Mouse (Mus musculus): Measurements from ENCODE around the gene Cmtm1.
"Not testable (repeated sequence)": the region's sequence is repeated elsewhere in the genome, so short reads cannot be mapped to it uniquely, and the experiment has no call there.

Cmtm1 gene

GRCm38 (mm10) chr8:104321930-104322329 lies 12.0 kb upstream of the Cmtm1 start, which contains the start of gene Cmtm2b:
Cmtm2b (plus strand) TSS chr8:104322230.
- intact Hi-C loops (cut with DNase I), result not testable (repeated sequence)

- intact Hi-C loops (cut with DNase I), result not testable (repeated sequence)
Observed at GRCm38 (mm10) chr8:104321267-104321666, 11.3 kb upstream of the Cmtm1 start, which contains the start of gene Gm11020. Gm11020 (plus strand) TSS chr8:104321567.

- intact Hi-C loops (cut with DNase I), result no loop called here
Observed at GRCm38 (mm10) chr8:104313311-104313710, 3.4 kb upstream of the Cmtm1 start.

GRCm38 (mm10) chr8:104312023-104312422 lies 2.1 kb upstream of the Cmtm1 start:
- intact Hi-C loops (cut with DNase I), result not testable (repeated sequence)

- intact Hi-C loops (cut with DNase I), result not testable (repeated sequence)
Observed at GRCm38 (mm10) chr8:104308341-104308740, 1.6 kb downstream of the Cmtm1 start.

- intact Hi-C loops (cut with DNase I), result no loop called here
Observed at GRCm38 (mm10) chr8:104304962-104305361, 5.0 kb downstream of the Cmtm1 start.

GRCm38 (mm10) chr8:104302536-104302935 lies 7.4 kb downstream of the Cmtm1 start:
- intact Hi-C loops (cut with DNase I), result not testable (repeated sequence)

GRCm38 (mm10) chr8:104301577-104301976 lies 8.4 kb downstream of the Cmtm1 start:
- intact Hi-C loops (cut with DNase I), result not testable (repeated sequence)

- intact Hi-C loops (cut with DNase I), result no loop called here
Observed at GRCm38 (mm10) chr8:104294396-104294795, 15.5 kb downstream of the Cmtm1 start.

- intact Hi-C loops (cut with DNase I), result not testable (repeated sequence)
Observed at GRCm38 (mm10) chr8:104293081-104293480, 16.9 kb downstream of the Cmtm1 start, which contains the start of gene Cmtm2a. Cmtm2a (minus strand) TSS chr8:104293181.

GRCm38 (mm10) chr8:104268937-104269440 lies 41.0 kb downstream of the Cmtm1 start:
- intact Hi-C loops (cut with DNase I), result no loop called here

- intact Hi-C loops (cut with DNase I), result no loop called here
Observed at GRCm38 (mm10) chr8:104268368-104268767, 41.6 kb downstream of the Cmtm1 start.

- intact Hi-C loops (cut with DNase I), result not testable (repeated sequence)
Observed at GRCm38 (mm10) chr8:104264271-104264935, 45.5 kb downstream of the Cmtm1 start.

- intact Hi-C loops (cut with DNase I), result not testable (repeated sequence)
Observed at GRCm38 (mm10) chr8:104261802-104262201, 48.1 kb downstream of the Cmtm1 start.

GRCm38 (mm10) chr8:104253016-104253415 lies 56.9 kb downstream of the Cmtm1 start:
- intact Hi-C loops (cut with DNase I), result loop anchor here (5.0 to 10.0 kb wide), 2 partner anchors 89 to 182 kb away; no protein-coding TSS in a partner anchor

- intact Hi-C loops (cut with DNase I), result loop anchor here (5.0 to 10.0 kb wide), 2 partner anchors 91 to 183 kb away; no protein-coding TSS in a partner anchor
Observed at GRCm38 (mm10) chr8:104251461-104251860, 58.5 kb downstream of the Cmtm1 start.

- intact Hi-C loops (cut with DNase I), result loop anchor here (5.0 to 10.0 kb wide), 2 partner anchors 92 to 184 kb away; no protein-coding TSS in a partner anchor
Observed at GRCm38 (mm10) chr8:104250439-104251367, 59.2 kb downstream of the Cmtm1 start, which contains the start of gene Cklf. Cklf (plus strand) TSS chr8:104250861.

GRCm38 (mm10) chr8:104249442-104249996 lies 60.4 kb downstream of the Cmtm1 start:
- intact Hi-C loops (cut with DNase I), result no loop called here

- intact Hi-C loops (cut with DNase I), result no loop called here
Observed at GRCm38 (mm10) chr8:104248276-104248675, 61.7 kb downstream of the Cmtm1 start, which contains the start of gene Tk2. Tk2 (minus strand) TSS chr8:104248558.

- intact Hi-C loops (cut with DNase I), result no loop called here
Observed at GRCm38 (mm10) chr8:104247908-104248275, 62.1 kb downstream of the Cmtm1 start.
